Mouse (Mus musculus) frontal cortex, postnatal 14 days (tissue): ENCODE data around the gene Srarp.

Experiments
- DNase-seq, 2 experiments: peaks; one replicate each; pipeline ENCODE4 v3.0.0; 2022; ENCODE audit warnings: low spot score in 2 of 2

The Srarp gene

GRCm38 (mm10) chr4:141425484-141426479, 10.1 kb downstream of the Srarp start:
- peak; percentile 60 to 73 for DNase-seq

GRCm38 (mm10) chr4:141423691-141424431, 12.0 kb downstream of the Srarp start:
- DNase-seq, result no peak

- no peak for DNase-seq
Measured at GRCm38 (mm10) chr4:141423288-141423687, 12.6 kb downstream of the Srarp start.

GRCm38 (mm10) chr4:141422841-141423240, 13.1 kb downstream of the Srarp start:
- DNase-seq, result no peak

GRCm38 (mm10) chr4:141421423-141421822, 14.5 kb downstream of the Srarp start:
- DNase-seq, result no peak

GRCm38 (mm10) chr4:141420886-141421285, 15.0 kb downstream of the Srarp start:
- DNase-seq, result no peak

- no peak for DNase-seq
Measured at GRCm38 (mm10) chr4:141420192-141420829, 15.6 kb downstream of the Srarp start, which contains the start of gene Hspb7. Gene Hspb7, plus strand, starts transcription at chr4:141420779.

- no peak for DNase-seq
Measured at GRCm38 (mm10) chr4:141419398-141420191, 16.3 kb downstream of the Srarp start.

- no peak for DNase-seq
Measured at GRCm38 (mm10) chr4:141415924-141416323, 20.0 kb downstream of the Srarp start, which contains the start of gene Clcnkb. Gene Clcnkb, minus strand, starts transcription at chr4:141416014.

- DNase-seq, result no peak
Measured at GRCm38 (mm10) chr4:141411430-141411992, 24.4 kb downstream of the Srarp start.

GRCm38 (mm10) chr4:141408577-141408976, 27.3 kb downstream of the Srarp start:
- no peak for DNase-seq

GRCm38 (mm10) chr4:141406516-141407299, 29.2 kb downstream of the Srarp start:
- no peak for DNase-seq

- no peak for DNase-seq
Measured at GRCm38 (mm10) chr4:141405314-141405622, 30.6 kb downstream of the Srarp start.

- peak; percentile 78 to 94 for DNase-seq
Measured at GRCm38 (mm10) chr4:141404518-141405313, 31.2 kb downstream of the Srarp start.

- DNase-seq, result no peak
Measured at GRCm38 (mm10) chr4:141400171-141400570, 35.7 kb downstream of the Srarp start.

- DNase-seq, result no peak
Measured at GRCm38 (mm10) chr4:141398545-141398944, 37.4 kb downstream of the Srarp start, which contains the start of gene Clcnka. Gene Clcnka, minus strand, starts transcription at chr4:141398724.

GRCm38 (mm10) chr4:141397861-141398260, 38.0 kb downstream of the Srarp start:
- DNase-seq, result no peak

- DNase-seq, result no peak
Measured at GRCm38 (mm10) chr4:141394751-141395150, 41.2 kb downstream of the Srarp start.

GRCm38 (mm10) chr4:141391293-141391692, 44.6 kb downstream of the Srarp start:
- no peak for DNase-seq
